Mouse (Mus musculus) lung, embryonic 14.5 days (tissue): ENCODE data around the gene Phf13. TPM values are rescaled to one million over a fixed set of nuclear protein-coding genes. Genes with fewer than 3 reads are reported as not detected.

Source experiments
- ATAC-seq: fragments of 200-750 bp; cut with Nextera tagmentation; 2 replicates; pipeline ENCODE4 v1.8.0; 2017; ENCODE audit warnings: mild to moderate bottlenecking, moderate TSS enrichment, moderate library complexity; ENCODE audit not compliant: insufficient read depth
- DNase-seq: peaks from one replicate; pipeline ENCODE4 v3.0.0-alpha.2; 2015
- H3K27ac ChIP-seq: fragments of 300-500 bp; sonication (generic); 2 replicates; pipeline ENCODE4 v1.5.1; 2014; ENCODE audit warnings: low read depth, mild to moderate bottlenecking, moderate library complexity
- H3K27me3 ChIP-seq: fragments of 300-500 bp; sonication (generic); 2 replicates; pipeline ENCODE4 v1.6.1; 2014; ENCODE audit warnings: low read length, control low read depth; ENCODE audit not compliant: insufficient read depth
- H3K36me3 ChIP-seq: fragments of 300-500 bp; sonication (generic); 2 replicates; pipeline ENCODE4 v1.6.1; 2014; ENCODE audit warnings: control low read depth; ENCODE audit not compliant: insufficient read depth
- H3K4me1 ChIP-seq: fragments of 300-500 bp; sonication (generic); 2 replicates; pipeline ENCODE4 v1.6.1; 2014; ENCODE audit warnings: antibody characterized with exemption, control low read depth; ENCODE audit not compliant: insufficient read depth
- H3K4me2 ChIP-seq: fragments of 300-500 bp; sonication (generic); 2 replicates; pipeline ENCODE4 v1.6.1; 2014; ENCODE audit warnings: mild to moderate bottlenecking
- H3K4me3 ChIP-seq: fragments of 300-500 bp; sonication (generic); 2 replicates; pipeline ENCODE4 v1.5.1; 2014; ENCODE audit warnings: low read depth, low read length
- H3K9ac ChIP-seq: fragments of 300-500 bp; sonication (generic); 2 replicates; pipeline ENCODE4 v1.6.1; 2014
- H3K9me3 ChIP-seq: fragments of 300-500 bp; sonication (generic); 2 replicates; pipeline ENCODE4 v1.6.1; 2016; ENCODE audit warnings: low read depth, low read length, control low read depth
- CTCF ChIP-seq: IDR thresholded peaks from 2 replicates; pipeline ENCODE4 v1.5.1; 2016; ENCODE audit warnings: antibody characterized with exemption, low read depth
- WGBS: fragments of 180-500 bp; shearing (Covaris S2); extraction: QIAGEN DNeasy Blood & Tissue Kit; methylation state at CpG from one replicate; pipeline ENCODE4 v1.1.7; 2014; 5-methylcytosine and 5-hydroxymethylcytosine counted together
- polyA plus RNA-seq: library from polyadenylated mRNA; unstranded; fragments of >200 nt; fragmentation: Nextera tagmentation; extraction: Ambion mirVana; gene quantifications from 2 replicates; pipeline ENCODE4 v1.2.1, GENCODE M21; 2014

Gene Phf13
- polyA plus RNA-seq, 1 experiment from 2014 or later, result 32.3 TPM

GRCm38 (mm10) chr4:152008148-152008500 is 12.1 kb upstream of the Phf13 start:
- Histone ChIP-seq H3K4me1 (peaks cover 29% of the 10 kb centered on the region), H3K9ac (peak overlapping the region; percentile 67), H3K27me3 (no peaks in the 10 kb centered on the region), H3K36me3 (peaks cover 9% of the 10 kb centered on the region; the same call in 1 of the 2 replicates), H3K27ac (peak overlapping the region; percentile 95), H3K4me3 (peak overlapping the region; percentile 79), H3K4me2 (peak overlapping the region; percentile 100), H3K9me3 (no peaks in the 10 kb centered on the region)
- ATAC-seq, result peak; percentile 3; the same call in 1 of the 2 replicates
- DNase-seq, result no peak
- TF ChIP-seq CTCF, result no peak
- under 1% methylated on average over 14 of the region's 14 CpGs for whole genome bisulfite sequencing

GRCm38 (mm10) chr4:152007481-152008147 is 11.6 kb upstream of the Phf13 start:
- WGBS, result 3% methylated on average over 8 of the region's 8 CpGs
- DNase-seq (peak; percentile 66), ATAC-seq (no peak)
- H3K4me3 ChIP-seq, result peak overlapping the region; percentile 79
- H3K27ac ChIP-seq, result peak overlapping the region; percentile 95
- peak overlapping the region; percentile 67 for H3K9ac ChIP-seq
- peaks cover 29% of the 10 kb centered on the region for H3K4me1 ChIP-seq
- no peak for TF ChIP-seq CTCF
- no peaks in the 10 kb centered on the region for H3K9me3 ChIP-seq
- peaks cover 9% of the 10 kb centered on the region; the same call in 1 of the 2 replicates for H3K36me3 ChIP-seq
- H3K27me3 ChIP-seq, result no peaks in the 10 kb centered on the region
- H3K4me2 ChIP-seq, result peak overlapping the region; percentile 100

GRCm38 (mm10) chr4:152006812-152007211 is 10.8 kb upstream of the Phf13 start:
- H3K9ac ChIP-seq, result no peak overlapping the region
- H3K4me3 ChIP-seq, result no peak overlapping the region
- ATAC-seq (no peak), DNase-seq (no peak)
- WGBS, result 39% methylated on average over 3 of the region's 3 CpGs
- H3K4me2 ChIP-seq, result no peak overlapping the region
- no peaks in the 10 kb centered on the region for H3K27me3 ChIP-seq
- no peaks in the 10 kb centered on the region for H3K9me3 ChIP-seq
- H3K36me3 ChIP-seq, result 0 out of 2 replicates have a peak, but pooled peaks cover 2% of the 10 kb centered on the region
- H3K27ac ChIP-seq, result peak overlapping the region; percentile 95; the same call in 1 of the 2 replicates
- H3K4me1 ChIP-seq, result peaks cover 29% of the 10 kb centered on the region
- TF ChIP-seq CTCF, result no peak

GRCm38 (mm10) chr4:152006137-152006536 is 10.1 kb upstream of the Phf13 start:
- Histone ChIP-seq H3K27ac (no peak overlapping the region), H3K27me3 (no peaks in the 10 kb centered on the region), H3K4me2 (no peak overlapping the region), H3K4me1 (peaks cover 22% of the 10 kb centered on the region), H3K9me3 (no peaks in the 10 kb centered on the region), H3K9ac (no peak overlapping the region), H3K36me3 (no peaks in the 10 kb centered on the region), H3K4me3 (no peak overlapping the region)
- TF ChIP-seq CTCF, result peak; percentile 19; the same call in 1 of the 2 replicates
- DNase-seq (no peak), ATAC-seq (no peak)
- 76% methylated on average over 6 of the region's 6 CpGs for WGBS

- Histone ChIP-seq H3K27ac (no peak overlapping the region), H3K4me2 (no peak overlapping the region), H3K4me3 (no peak overlapping the region), H3K9me3 (no peaks in the 10 kb centered on the region), H3K27me3 (no peaks in the 10 kb centered on the region), H3K36me3 (no peaks in the 10 kb centered on the region), H3K9ac (no peak overlapping the region), H3K4me1 (peaks cover 2% of the 10 kb centered on the region)
- ATAC-seq, result no peak
- TF ChIP-seq CTCF, result no peak
- 77% methylated on average over 3 of the region's 3 CpGs for WGBS
- DNase-seq, result no peak
Observed at GRCm38 (mm10) chr4:152002063-152002462, 6.0 kb upstream of the Phf13 start.

- DNase-seq (no peak), ATAC-seq (no peak)
- peak; percentile 13; the same call in 1 of the 2 replicates for TF ChIP-seq CTCF
- H3K36me3 ChIP-seq, result no peaks in the 10 kb centered on the region
- WGBS, result 61% methylated on average over 4 of the region's 4 CpGs
- no peak overlapping the region for H3K27ac ChIP-seq
- no peak overlapping the region for H3K4me3 ChIP-seq
- no peak overlapping the region for H3K9ac ChIP-seq
- no peaks in the 10 kb centered on the region for H3K27me3 ChIP-seq
- H3K9me3 ChIP-seq, result no peaks in the 10 kb centered on the region
- no peak overlapping the region for H3K4me2 ChIP-seq
- no peaks in the 10 kb centered on the region for H3K4me1 ChIP-seq
Observed at GRCm38 (mm10) chr4:152001335-152001734, 5.3 kb upstream of the Phf13 start.

- Histone ChIP-seq H3K9ac (no peak overlapping the region), H3K27ac (no peak overlapping the region), H3K36me3 (no peaks in the 10 kb centered on the region), H3K9me3 (no peaks in the 10 kb centered on the region), H3K4me2 (no peak overlapping the region), H3K27me3 (no peaks in the 10 kb centered on the region), H3K4me1 (no peaks in the 10 kb centered on the region), H3K4me3 (no peak overlapping the region)
- ATAC-seq, result no peak
- WGBS, result 17% methylated on average over 4 of the region's 4 CpGs
- peak; percentile 69 for DNase-seq
- no peak for TF ChIP-seq CTCF
Observed at GRCm38 (mm10) chr4:152000906-152001305, 4.8 kb upstream of the Phf13 start.
